Comparison of ENCODE assay signal across 8 mouse cellular contexts in genomic region chr17:15704158-15704474, GRCm38 (mm10). TPM values are rescaled to one million over a fixed set of nuclear protein-coding genes. Genes with fewer than 3 reads are reported as not detected.
DNase-seq lines count a peak whose midpoint lies in the region; ATAC-seq and TF ChIP-seq lines count a peak whose summit lies in the region.

No protein-coding gene starts in this region.

- H3K9ac ChIP-seq in liver, adult 2 months (ENCODE audit: low read depth, low read length) = peak overlapping the region; percentile 98
- H3K9ac ChIP-seq in embryonic facial prominence, embryonic 12.5 days = peak overlapping the region; percentile 97

- H3ac ChIP-seq in myocyte (ENCODE audit: control insufficient read depth, insufficient read length) = peak overlapping the region; percentile 81

- H3K4me3 ChIP-seq in liver, adult 2 months (ENCODE audit: insufficient read depth, low read depth, low read length) = peak overlapping the region; percentile 84
- peak overlapping the region; percentile 92 for H3K4me3 ChIP-seq in embryonic facial prominence, embryonic 12.5 days
- peak overlapping the region; percentile 85 for H3K4me3 ChIP-seq in myocyte

- ATAC-seq in embryonic facial prominence, embryonic 12.5 days (ENCODE audit: insufficient number of reproducible peaks, insufficient read depth, low FRiP score, low TSS enrichment) = peak; percentile 70
- peak; percentile 10 for ATAC-seq in inflammation-experienced regulatory T-cells, adult 6 months

- no peak for DNase-seq in liver, adult 2 months (ENCODE audit: extremely low read depth, low read depth, low spot score)
- DNase-seq in liver = no peak
- no peak for DNase-seq in ovary, postnatal 10 days (ENCODE audit: low spot score)
- DNase-seq in embryo, embryonic 10.5 days (ENCODE audit: low spot score) = no peak
- DNase-seq in left cerebral cortex, adult 9 months (ENCODE audit: low spot score in 2 of 2) = no peak

- H3K4me1 ChIP-seq in liver, adult 2 months (ENCODE audit: control insufficient read depth, insufficient read depth, low read length) = peaks cover 5% of the 10 kb centered on the region
- peaks cover 4% of the 10 kb centered on the region; the same call in 1 of the 2 replicates for H3K4me1 ChIP-seq in embryonic facial prominence, embryonic 12.5 days

- TF ChIP-seq CTCF in liver, adult 2 months (IDR thresholded peaks at IDR 0.05; ENCODE audit: low read depth, low read length) = no peak

- peak overlapping the region; percentile 98 for H3K27ac ChIP-seq in liver, adult 2 months (replicated peaks; ENCODE audit: insufficient read depth, low read depth, low read length)
- H3K27ac ChIP-seq in embryonic facial prominence, embryonic 12.5 days = peak overlapping the region; percentile 96

- peaks cover 8% of the 10 kb centered on the region; the same call in 1 of the 2 replicates for H3K36me3 ChIP-seq in liver, adult 2 months (ENCODE audit: control insufficient read depth, insufficient read depth, low read length)
- peaks cover 10% of the 10 kb centered on the region for H3K36me3 ChIP-seq in embryonic facial prominence, embryonic 12.5 days
- H3K36me3 ChIP-seq in myocyte (ENCODE audit: control insufficient read depth, insufficient read depth) = peaks cover 17% of the 10 kb centered on the region

- under 1% methylated on average over 12 of the region's 12 CpGs for WGBS in liver, adult 2 months
- 6% methylated on average over 12 of the region's 12 CpGs for WGBS in embryonic facial prominence, embryonic 12.5 days

- H3K27me3 ChIP-seq in liver, adult 2 months (ENCODE audit: control insufficient read depth, insufficient read depth, low read length) = no peaks in the 10 kb centered on the region
- no peaks in the 10 kb centered on the region for H3K27me3 ChIP-seq in embryonic facial prominence, embryonic 12.5 days
- H3K27me3 ChIP-seq in myocyte (ENCODE audit: control insufficient read depth, insufficient read depth, insufficient read length) = no peaks in the 10 kb centered on the region

- H3K9me3 ChIP-seq in embryonic facial prominence, embryonic 12.5 days = no peaks in the 10 kb centered on the region

- H3K79me2 ChIP-seq in liver, adult 2 months (ENCODE audit: control insufficient read depth, insufficient read depth, low read length) = peaks cover 6% of the 10 kb centered on the region; the same call in 1 of the 2 replicates
- peaks cover 37% of the 10 kb centered on the region for H3K79me2 ChIP-seq in myocyte (ENCODE audit: control insufficient read depth, insufficient read depth)

- TF ChIP-seq POLR2A in liver, adult 2 months (IDR thresholded peaks at IDR 0.05; ENCODE audit: extremely low read depth, insufficient read depth, low read length) = 0 out of 2 replicates have a peak, but pooled peaks have one; percentile 15
- no peak for TF ChIP-seq POLR2A in myocyte (IDR thresholded peaks at IDR 0.05; ENCODE audit: insufficient read length, low read depth)

- H3K4me2 ChIP-seq in embryonic facial prominence, embryonic 12.5 days (replicated peaks) = peak overlapping the region; percentile 50
- H3K4me2 ChIP-seq in myocyte (ENCODE audit: low read depth) = peak overlapping the region; percentile 78

TF ChIP-seq in myocyte, 11 proteins besides CTCF, POLR2A, EP300 and RAD21:
- TF ChIP-seq MYOD1 (IDR thresholded peaks at IDR 0.05; ENCODE audit: control insufficient read depth in 1 of 3, insufficient read length in 2 of 3, low read depth in 2 of 3) (no peak), CEBPB (IDR thresholded peaks at IDR 0.05; ENCODE audit: insufficient read depth, poor library complexity, severe bottlenecking) (no peak), SRF (IDR thresholded peaks at IDR 0.05; ENCODE audit: control insufficient read depth, insufficient read length, low read depth) (no peak), USF1 (IDR thresholded peaks at IDR 0.05; ENCODE audit: low read depth) (no peak), MAX (IDR thresholded peaks at IDR 0.05; ENCODE audit: low read depth) (no peak), TCF3 (IDR thresholded peaks at IDR 0.05; ENCODE audit: insufficient read length, low read depth) (no peak), TCF12 (IDR thresholded peaks at IDR 0.05; ENCODE audit: insufficient read depth, poor library complexity, severe bottlenecking) (no peak), E2F4 (IDR thresholded peaks at IDR 0.05; ENCODE audit: insufficient read depth) (no peak), REST (IDR thresholded peaks at IDR 0.05; ENCODE audit: insufficient read depth, insufficient read length) (no peak), MYOG (IDR thresholded peaks at IDR 0.05; ENCODE audit: control insufficient read depth in 1 of 3, insufficient read depth in 1 of 3, insufficient read length in 2 of 3, low read depth in 2 of 3) (no peak), POLR2AphosphoS2 (IDR thresholded peaks at IDR 0.05; ENCODE audit: insufficient read length, low read depth) (no peak)
TF ChIP-seq in myocyte: peak in this region for 0.

RNA-seq across cellular contexts. Expression of gene Chd1, which starts 0.7 kb away (rescaled TPM):
- total RNA-seq in liver, adult 2 months (2014; rRNA removed) = 17.2 TPM in 2 replicates
- polyA plus RNA-seq in liver, adult 2 months (2012; rRNA removed) = 2.5 and 2.7 TPM in 2 replicates
- 45.7 and 46.1 TPM in 2 replicates for polyA plus RNA-seq in embryonic facial prominence, embryonic 12.5 days (2016; fragmentation: Nextera tagmentation; extraction: Ambion mirVana)
- 10 to 100 TPM; 16.7 to 19.2 (median 18.8) TPM for polyA plus RNA-seq in inflammation-experienced regulatory T-cells, adult 6 months (2017; shearing (Covaris generic))
- 4.6 TPM for polyA plus RNA-seq in myocyte (2012; fragmentation: generic; extraction: Trizol)
